Mouse (Mus musculus) ES-CJ7 (cell line): Measurements from ENCODE around the gene Helt.
"Not testable (repeated sequence)": the region's sequence is repeated elsewhere in the genome, so short reads cannot be mapped to it uniquely, and the experiment has no call there.

Experiments used
- DNase-seq: peaks from one replicate; pipeline ENCODE4 v3.0.0; 2011; ENCODE audit warnings: low read depth, low spot score

Gene Helt

DNA sequence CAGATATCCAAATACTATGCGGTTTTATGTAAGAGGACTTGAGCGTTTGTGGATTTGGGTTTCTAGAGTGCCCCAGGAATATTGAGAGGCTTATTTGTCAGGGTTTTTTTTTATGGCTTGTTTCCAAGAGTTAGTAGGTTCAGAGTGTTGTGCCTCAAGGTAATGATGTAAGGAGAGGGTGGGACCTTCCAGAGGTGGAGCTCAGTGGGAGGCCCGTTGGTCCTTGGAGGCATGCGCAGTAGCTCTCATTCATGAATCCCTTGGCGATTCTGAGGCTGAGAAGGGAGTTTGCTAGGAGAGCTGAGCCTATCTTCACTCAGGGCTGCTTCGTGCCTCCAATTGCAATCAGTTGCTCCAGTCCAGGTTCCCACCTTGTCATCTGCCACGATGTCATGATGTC lies 4.4 kb upstream of the Helt start:
- DNase-seq = peak; percentile 63

DNA sequence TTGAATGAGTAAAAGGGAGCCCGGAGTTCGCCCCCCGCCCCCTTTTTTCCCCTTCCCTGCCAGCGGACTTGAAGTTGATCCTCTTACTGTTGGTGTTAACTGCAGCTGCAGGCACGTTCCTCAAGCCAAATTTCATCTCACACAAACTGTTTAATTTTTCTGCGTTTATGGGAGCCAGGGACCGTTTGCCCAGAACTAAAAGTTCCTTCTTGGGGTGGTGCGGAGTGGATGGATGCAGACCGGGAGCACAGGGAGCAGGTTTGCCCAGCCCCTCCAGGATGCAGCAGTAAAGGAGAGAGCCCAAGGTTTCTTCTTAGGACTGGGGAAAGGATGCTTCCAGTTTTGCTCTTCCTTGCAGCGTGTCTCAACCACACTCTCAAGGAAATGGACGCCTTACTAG lies 2.1 kb upstream of the Helt start:
- DNase-seq = no peak

- no peak for DNase-seq
Measured at GRCm38 (mm10) chr8:46295951-46296350, 1.5 kb upstream of the Helt start.

GRCm38 (mm10) chr8:46295101-46295534 lies 647 bp upstream of the Helt start:
- no peak for DNase-seq

DNA sequence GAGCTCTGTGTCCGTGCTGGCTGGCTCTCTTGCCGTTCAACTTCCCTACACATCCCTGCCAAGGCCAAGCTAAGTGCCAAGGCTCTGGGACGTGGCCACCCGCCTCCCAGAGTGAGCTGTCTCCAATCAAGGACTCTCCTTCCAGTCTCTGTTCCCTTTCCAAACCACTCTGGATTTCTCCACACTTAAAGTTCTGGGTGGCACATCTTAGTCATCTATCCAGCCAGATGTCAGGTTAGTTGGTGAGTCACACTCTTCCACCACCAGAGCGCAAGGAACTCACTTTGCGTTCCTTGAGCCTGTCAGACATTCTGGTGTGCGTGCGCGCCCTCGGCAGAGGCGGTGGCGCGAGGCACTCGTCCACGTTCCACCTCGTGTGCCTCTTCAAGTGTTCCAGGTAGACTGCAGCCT lies 725 bp downstream of the Helt start:
- peak; percentile 74 for DNase-seq

- DNase-seq = no peak
Measured at GRCm38 (mm10) chr8:46293201-46293600, 1.3 kb downstream of the Helt start.

DNA sequence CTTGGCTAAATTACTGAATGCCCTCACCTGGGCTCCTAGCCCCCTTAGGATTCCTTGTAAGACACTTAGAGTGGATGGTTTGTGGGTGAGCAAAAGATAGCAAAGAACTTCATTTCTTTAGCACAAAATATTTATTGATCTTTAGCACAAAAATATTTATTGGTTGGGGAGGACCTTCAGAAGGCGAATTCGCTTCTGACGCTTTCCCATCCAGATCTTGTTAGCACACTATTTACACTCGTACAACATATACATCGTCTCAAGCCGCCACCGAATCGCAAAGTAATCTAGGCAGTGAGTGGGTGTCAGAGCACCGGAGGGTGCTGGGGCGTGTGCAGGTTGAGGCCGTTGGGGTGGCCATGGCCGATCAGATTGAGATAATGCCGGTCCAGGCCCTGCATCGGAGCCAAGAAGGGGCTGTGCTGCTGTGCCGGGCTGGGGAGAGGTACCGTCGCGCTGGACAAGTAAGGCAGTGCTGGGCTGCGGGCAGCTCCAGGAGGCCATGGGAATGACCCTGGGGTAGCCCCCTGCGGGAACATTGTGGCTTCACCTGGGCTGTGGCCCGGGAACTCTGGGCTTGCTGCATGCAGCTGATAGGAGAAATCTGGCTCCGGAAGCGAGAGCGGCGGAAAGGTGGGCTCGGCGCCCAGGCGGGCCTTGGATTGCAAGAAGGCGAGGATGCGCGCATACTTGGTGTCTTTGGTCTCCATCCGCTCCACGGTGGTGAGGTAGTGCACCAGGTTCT lies 2.4 kb downstream of the Helt start:
- DNase-seq = no peak

DNA sequence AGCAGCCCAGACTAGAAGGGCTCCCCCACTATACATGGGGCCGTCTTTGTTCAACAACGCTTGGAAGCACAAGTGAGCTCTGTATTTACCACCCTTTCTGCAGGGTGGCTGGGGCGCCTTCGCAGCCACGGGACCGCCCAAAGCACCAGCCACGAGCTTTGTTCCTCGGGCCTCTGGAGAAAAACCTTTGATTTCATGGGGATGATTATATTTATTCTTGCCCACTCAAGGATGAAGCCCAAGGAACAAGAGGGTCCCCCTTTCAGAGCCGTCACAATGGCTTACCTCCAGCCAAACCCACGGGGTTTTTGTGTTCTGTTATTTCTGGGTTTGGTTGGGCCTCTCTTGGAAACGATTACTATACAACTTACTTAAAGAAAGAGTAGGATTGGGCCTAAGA lies 5.2 kb downstream of the Helt start:
- no peak for DNase-seq

- no peak for DNase-seq
Measured at GRCm38 (mm10) chr8:46288021-46288420, 6.5 kb downstream of the Helt start.

- DNase-seq = no peak
Measured at GRCm38 (mm10) chr8:46285980-46286379, 8.5 kb downstream of the Helt start.

DNA sequence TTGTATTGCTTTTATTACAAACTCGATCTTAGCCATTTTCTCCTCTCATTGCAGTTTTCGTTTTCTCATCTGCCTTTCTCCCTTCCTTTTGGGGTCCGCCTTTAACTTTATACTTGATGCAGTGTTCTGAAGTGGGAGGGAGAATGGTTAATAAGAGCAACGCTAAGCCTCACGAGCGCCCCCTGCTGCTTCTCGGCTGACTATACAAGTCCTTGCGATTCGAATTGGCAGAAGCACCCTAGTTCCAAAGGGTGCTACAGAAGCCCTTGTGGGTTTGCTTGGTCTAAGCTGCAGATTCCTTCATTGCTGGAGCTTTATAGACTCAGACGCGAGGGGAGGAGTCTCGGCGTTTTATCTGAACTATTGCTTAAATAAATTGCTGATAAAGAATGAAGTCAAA lies 12.9 kb downstream of the Helt start:
- peak; percentile 76 for DNase-seq

DNA sequence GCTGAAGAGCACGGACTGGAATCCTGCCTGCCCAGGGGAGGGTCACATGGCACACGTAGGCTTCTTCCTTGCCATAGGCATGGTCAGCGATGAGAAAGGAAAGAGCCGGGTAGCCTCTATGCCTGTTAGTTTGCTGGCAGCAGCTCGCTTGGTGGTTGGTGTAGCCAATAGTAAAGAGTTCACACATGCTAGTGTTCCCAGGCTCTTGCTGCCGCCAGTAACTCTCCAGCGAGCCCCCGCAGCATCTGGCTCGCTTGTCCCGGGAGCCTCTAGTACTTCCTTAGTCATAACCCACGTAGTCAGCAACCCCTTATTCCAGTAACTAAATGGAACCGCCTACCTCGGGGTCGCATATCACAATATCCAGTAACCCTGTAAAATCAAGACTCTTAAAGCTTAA lies 17.5 kb downstream of the Helt start:
- no peak for DNase-seq

DNA sequence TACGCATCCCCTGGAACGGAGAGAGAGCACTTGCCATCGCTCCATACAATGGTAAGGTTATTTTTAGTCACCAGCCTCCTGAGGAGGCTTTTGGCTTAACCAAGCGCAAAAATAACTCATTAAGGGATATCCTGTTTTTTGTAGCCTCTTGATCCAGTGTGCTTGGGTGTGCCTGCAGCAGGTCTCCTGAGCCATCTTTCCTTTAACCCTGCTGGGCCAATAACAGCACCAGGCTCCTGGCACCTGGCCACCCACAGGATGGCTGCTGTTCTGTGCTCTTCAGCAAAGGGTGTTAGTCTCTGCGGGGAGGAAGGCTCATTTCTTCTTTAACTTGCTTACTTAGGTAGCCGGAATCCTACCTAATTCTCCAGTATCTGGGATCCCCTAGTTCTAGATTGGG lies 23.7 kb downstream of the Helt start:
- no peak for DNase-seq

DNA sequence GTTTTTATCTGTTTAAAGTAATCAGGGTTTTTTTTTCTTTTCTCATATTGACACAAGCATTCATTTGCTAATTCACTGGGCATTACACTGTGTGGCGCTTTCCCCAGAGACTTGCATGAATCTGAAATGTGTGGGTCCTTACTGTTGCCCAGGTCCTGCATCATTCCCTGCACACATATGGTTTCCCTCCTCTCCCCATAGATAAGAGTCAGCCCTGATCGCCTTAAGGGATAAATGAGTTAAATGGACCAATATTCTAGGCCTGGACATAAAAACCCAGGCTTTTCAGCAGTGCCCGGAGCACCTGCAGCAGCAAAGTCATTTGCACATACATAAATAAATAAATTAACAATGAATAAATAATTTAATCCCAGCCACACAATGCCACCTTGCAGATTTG lies 24.3 kb downstream of the Helt start:
- no peak for DNase-seq

DNA sequence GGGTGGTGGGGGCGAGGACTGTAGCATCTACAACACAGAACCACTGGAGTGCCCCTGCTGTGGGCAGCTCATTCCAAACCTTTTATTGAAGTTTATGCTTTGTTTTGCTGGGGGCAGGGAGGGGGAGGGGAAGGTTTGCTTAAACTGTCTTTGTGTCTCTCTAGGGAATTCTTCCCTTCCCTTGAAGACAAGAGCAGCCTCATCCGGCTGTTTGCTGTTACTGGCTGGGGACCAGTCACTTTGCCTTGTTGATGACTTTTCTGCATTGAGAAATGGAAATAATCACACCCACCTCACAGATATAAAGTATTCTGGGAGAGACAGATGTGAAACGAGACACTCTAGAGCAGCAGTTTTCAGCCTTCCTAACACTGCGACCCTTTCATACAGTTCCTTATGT lies 27.7 kb downstream of the Helt start:
- DNase-seq = no peak

DNA sequence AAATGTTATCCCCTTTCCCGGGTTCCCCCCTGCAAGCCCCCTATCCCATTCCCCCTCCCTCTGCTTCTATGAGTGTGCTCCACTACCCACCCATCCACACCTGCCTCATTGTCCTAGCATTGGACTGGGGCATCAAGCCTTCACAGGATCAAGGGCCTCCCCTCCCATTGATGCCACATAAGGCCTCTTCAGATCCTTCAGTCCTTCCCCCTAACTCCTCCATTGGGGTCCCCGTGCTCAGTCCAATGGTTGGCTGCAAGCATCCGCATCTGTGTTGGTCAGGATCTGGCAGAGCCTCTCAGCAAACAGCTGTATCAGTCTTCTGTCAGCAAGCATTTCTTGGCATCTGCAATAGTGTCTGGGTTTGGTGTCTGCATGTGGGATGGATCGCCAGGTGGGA lies 30.3 kb downstream of the Helt start:
- DNase-seq = not testable (repeated sequence)

DNA sequence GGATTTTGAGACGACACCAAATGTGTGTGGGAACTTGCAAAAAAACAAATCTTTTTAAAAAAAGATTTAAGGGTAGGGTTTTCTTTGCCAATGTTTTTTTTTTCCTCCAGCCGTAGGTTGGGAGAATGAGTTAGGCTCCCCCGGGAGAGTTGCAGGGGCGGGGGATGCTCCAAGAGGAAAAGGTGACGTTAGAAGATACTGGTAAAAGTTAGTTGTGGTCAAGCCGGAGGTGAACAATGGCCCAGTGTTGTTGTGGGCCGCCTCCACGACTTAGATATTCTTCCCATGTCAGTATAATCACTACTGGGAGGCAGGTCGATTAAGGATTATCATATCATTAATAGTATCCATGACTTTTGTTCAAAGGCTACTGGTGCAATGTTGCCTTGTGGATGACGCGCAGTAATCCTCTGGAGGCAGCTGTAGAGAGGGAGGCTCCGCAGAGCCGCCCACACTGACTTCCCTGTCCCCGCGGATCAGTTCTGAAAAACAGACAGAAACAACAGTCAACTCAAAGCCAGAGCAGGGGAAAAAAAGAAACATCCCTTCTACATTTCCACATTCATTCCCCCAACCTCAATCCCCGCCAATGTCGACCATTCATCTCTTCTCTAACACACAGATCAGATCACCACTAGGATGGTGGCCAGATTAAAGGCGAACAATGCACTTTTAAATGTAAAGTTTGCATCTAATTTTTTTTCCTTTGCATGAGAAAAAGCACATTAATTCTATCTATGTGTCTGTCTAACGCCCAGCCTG lies 36.4 kb downstream of the Helt start:
- no peak for DNase-seq

GRCm38 (mm10) chr8:46252456-46252855 lies 42.0 kb downstream of the Helt start:
- no peak for DNase-seq

GRCm38 (mm10) chr8:46251561-46251960 lies 42.9 kb downstream of the Helt start:
- no peak for DNase-seq

DNA sequence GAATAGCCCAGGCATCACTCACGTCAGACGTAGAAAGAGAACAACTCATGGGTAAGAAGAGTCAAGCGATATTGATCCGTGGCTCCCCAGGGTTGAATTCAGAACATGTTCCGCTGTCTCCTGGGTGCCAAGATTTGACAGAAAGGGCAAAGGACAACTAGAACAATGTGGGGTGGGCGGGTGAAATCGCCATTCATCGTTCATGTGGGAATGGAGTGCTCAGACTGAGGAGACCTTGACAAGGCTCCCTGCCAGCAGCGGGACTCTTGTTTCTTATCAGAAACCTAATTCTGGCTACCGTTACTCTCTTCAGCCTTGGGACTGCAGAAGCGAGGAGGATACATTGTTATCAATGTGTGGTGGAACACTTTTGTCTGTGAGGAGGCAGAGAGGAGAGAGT lies 48.1 kb downstream of the Helt start:
- no peak for DNase-seq

GRCm38 (mm10) chr8:46242946-46243345 lies 51.5 kb downstream of the Helt start:
- no peak for DNase-seq
